Mouse (Mus musculus) CH12.LX (cell line): ENCODE results near the gene Fam228a. TPM values are rescaled to one million over a fixed set of nuclear protein-coding genes. Genes with fewer than 3 reads are reported as not detected.
A peak's percentile ranks its signal among the peaks of the same experiment; 100 is the strongest.

Experiments
- DNase-seq: peaks from one replicate; pipeline ENCODE4 v3.0.0-alpha.2; 2013; ENCODE audit errors: extremely low read depth
- H3K27ac ChIP-seq: 2 replicates; pipeline ENCODE4 v1.5.1; 2012; ENCODE audit warnings: low read depth, mild to moderate bottlenecking, control low read depth, moderate library complexity; ENCODE audit not compliant: insufficient read depth
- H3K27me3 ChIP-seq: replicated peaks from 2 replicates; pipeline ENCODE3; 2012; ENCODE audit warnings: inconsistent platforms
- H3K36me3 ChIP-seq, 2 experiments: replicated peaks in 1 of 2; 2 replicates each; pipeline versions ENCODE3 to v1.6.1; 2012; ENCODE audit warnings: inconsistent platforms in 1 of 2, low read length in 1 of 2, mild to moderate bottlenecking in 1 of 2, mixed read lengths in 1 of 2, moderate library complexity in 1 of 2; ENCODE audit not compliant: control insufficient read depth in 1 of 2, insufficient read depth in 1 of 2
- H3K4me1 ChIP-seq, 2 experiments: 2 replicates each; pipeline ENCODE4 v1.6.1; 2012; ENCODE audit warnings: inconsistent platforms in 1 of 2, moderate library complexity in 1 of 2; ENCODE audit not compliant: insufficient read depth in 2 of 2, control insufficient read depth in 1 of 2
- H3K4me2 ChIP-seq: 2 replicates; pipeline ENCODE4 v1.6.1; 2012; ENCODE audit warnings: low read depth, mild to moderate bottlenecking, control low read depth; ENCODE audit not compliant: poor library complexity, insufficient read depth, severe bottlenecking
- H3K4me3 ChIP-seq, 3 experiments: fragments of 150-350 bp in 1 of 3; sonication (generic) in 1 of 3; replicated peaks in 1 of 3; 2 replicates each; pipeline versions ENCODE3 to v1.5.1; 2011 to 2012; ENCODE audit warnings: low read depth in 2 of 3, low read length in 2 of 3, mild to moderate bottlenecking in 2 of 3, moderate library complexity in 2 of 3, control low read depth in 1 of 3, improper control_type of control experiment in 1 of 3, inconsistent platforms in 1 of 3, mixed read lengths in 1 of 3; ENCODE audit not compliant: poor library complexity in 1 of 3
- H3K79me2 ChIP-seq: replicated peaks from 2 replicates; pipeline ENCODE4 v1.6.1; 2012; ENCODE audit warnings: mild to moderate bottlenecking, moderate library complexity; ENCODE audit not compliant: control insufficient read depth, poor library complexity, insufficient read depth, severe bottlenecking; ENCODE audit errors: extremely low read depth
- H3K9ac ChIP-seq: 2 replicates; pipeline ENCODE4 v1.6.1; 2012; ENCODE audit warnings: low read depth, mild to moderate bottlenecking, control low read depth, moderate library complexity; ENCODE audit not compliant: insufficient read depth
- H3K9me3 ChIP-seq: replicated peaks from 2 replicates; pipeline ENCODE3; 2012; ENCODE audit warnings: low read length, inconsistent platforms, mixed read lengths
- BHLHE40 ChIP-seq: IDR thresholded peaks from 2 replicates; pipeline ENCODE4 v1.6.1; 2011; ENCODE audit warnings: mild to moderate bottlenecking, low read depth, low read length, improper control_type of control experiment
- CHD1 ChIP-seq: IDR thresholded peaks from 2 replicates; pipeline ENCODE4 v1.6.1; 2012; ENCODE audit warnings: low read depth, low read length, improper control_type of control experiment, inconsistent platforms
- CHD2 ChIP-seq: IDR thresholded peaks from 2 replicates; pipeline ENCODE4 v1.6.1; 2011; ENCODE audit warnings: low read length, improper control_type of control experiment
- CTCF ChIP-seq, 2 experiments: IDR thresholded peaks in 1 of 2; conservative IDR thresholded peaks in 1 of 2; 2 replicates each; pipeline ENCODE4 v1.5.1; 2011 to 2012; ENCODE audit warnings: low read depth in 2 of 2, low read length in 2 of 2, improper control_type of control experiment in 1 of 2, inconsistent platforms in 1 of 2, mild to moderate bottlenecking in 1 of 2, moderate library complexity in 1 of 2
- E2F4 ChIP-seq: IDR thresholded peaks from 2 replicates; pipeline ENCODE4 v1.6.1; 2011; ENCODE audit warnings: low read depth, low read length, improper control_type of control experiment; ENCODE audit not compliant: insufficient replicate concordance
- ELF1 ChIP-seq: IDR thresholded peaks from 2 replicates; pipeline ENCODE4 v1.6.1; 2014; ENCODE audit warnings: low read depth, mild to moderate bottlenecking, inconsistent platforms, low read length, improper control_type of control experiment
- EP300 ChIP-seq: IDR thresholded peaks from 2 replicates; pipeline ENCODE4 v1.6.1; 2011; ENCODE audit warnings: low read length, improper control_type of control experiment
- ETS1 ChIP-seq: conservative IDR thresholded peaks from 2 replicates; pipeline ENCODE4 v1.6.1; 2012; ENCODE audit warnings: low read depth, mild to moderate bottlenecking, inconsistent platforms, low read length, improper control_type of control experiment, moderate library complexity
- GABPA ChIP-seq: IDR thresholded peaks from 2 replicates; pipeline ENCODE4 v1.6.1; 2012; ENCODE audit warnings: low read depth, low read length, improper control_type of control experiment, inconsistent platforms; ENCODE audit not compliant: insufficient replicate concordance
- HCFC1 ChIP-seq: IDR thresholded peaks from 2 replicates; pipeline ENCODE4 v1.6.1; 2012; ENCODE audit warnings: low read depth, mild to moderate bottlenecking, inconsistent platforms, low read length, improper control_type of control experiment
- IRF4 ChIP-seq: IDR thresholded peaks from 2 replicates; pipeline ENCODE4 v1.6.1; 2014; ENCODE audit warnings: low read depth, mild to moderate bottlenecking, inconsistent platforms, low read length, improper control_type of control experiment
- JUN ChIP-seq: IDR thresholded peaks from 2 replicates; pipeline ENCODE4 v1.6.1; 2011; ENCODE audit warnings: low read depth, mild to moderate bottlenecking, low read length, improper control_type of control experiment, moderate library complexity; ENCODE audit not compliant: insufficient read depth
- JUND ChIP-seq: conservative IDR thresholded peaks from 2 replicates; pipeline ENCODE4 v1.6.1; 2011; ENCODE audit warnings: low read depth, low read length, improper control_type of control experiment
- KAT2A ChIP-seq: IDR thresholded peaks from 2 replicates; pipeline ENCODE4 v1.6.1; 2012; ENCODE audit warnings: low read length, improper control_type of control experiment, inconsistent platforms; ENCODE audit not compliant: insufficient replicate concordance
- MAFK ChIP-seq: IDR thresholded peaks from 2 replicates; pipeline ENCODE4 v1.6.1; 2011; ENCODE audit warnings: low read length, improper control_type of control experiment; ENCODE audit not compliant: insufficient replicate concordance
- MAX ChIP-seq: IDR thresholded peaks from 2 replicates; pipeline ENCODE4 v1.6.1; 2011; ENCODE audit warnings: low read length, improper control_type of control experiment
- MAZ ChIP-seq: IDR thresholded peaks from 2 replicates; pipeline ENCODE4 v1.6.1; 2012; ENCODE audit warnings: low read depth, mild to moderate bottlenecking, inconsistent platforms, low read length, improper control_type of control experiment, moderate library complexity
- MEF2A ChIP-seq: IDR thresholded peaks from 2 replicates; pipeline ENCODE4 v1.6.1; 2014; ENCODE audit warnings: low read depth, mild to moderate bottlenecking, inconsistent platforms, low read length, improper control_type of control experiment, borderline replicate concordance
- MXI1 ChIP-seq: IDR thresholded peaks from 2 replicates; pipeline ENCODE4 v1.6.1; 2011; ENCODE audit warnings: mild to moderate bottlenecking, low read depth, low read length, improper control_type of control experiment
- MYC ChIP-seq: IDR thresholded peaks from 2 replicates; pipeline ENCODE4 v1.6.1; 2011; ENCODE audit warnings: low read depth, mild to moderate bottlenecking, improper control_type of control experiment, low read length
- NELFE ChIP-seq: IDR thresholded peaks from 2 replicates; pipeline ENCODE4 v1.6.1; 2011; ENCODE audit warnings: low read depth, low read length, improper control_type of control experiment
- NRF1 ChIP-seq: IDR thresholded peaks from 2 replicates; pipeline ENCODE4 v1.6.1; 2014; ENCODE audit warnings: low read depth, mild to moderate bottlenecking, inconsistent platforms, low read length, improper control_type of control experiment, moderate library complexity
- POLR2A ChIP-seq: IDR thresholded peaks from 2 replicates; pipeline ENCODE4 v1.6.1; 2011; ENCODE audit warnings: low read depth, mild to moderate bottlenecking, improper control_type of control experiment, low read length
- POLR2AphosphoS2 ChIP-seq: IDR thresholded peaks from 2 replicates; pipeline ENCODE4 v1.6.1; 2011; ENCODE audit warnings: low read depth, low read length, improper control_type of control experiment
- RAD21 ChIP-seq: IDR thresholded peaks from 2 replicates; pipeline ENCODE4 v1.6.1; 2011; ENCODE audit warnings: low read depth, mild to moderate bottlenecking, low read length, improper control_type of control experiment, moderate library complexity
- RCOR1 ChIP-seq: conservative IDR thresholded peaks from 2 replicates; pipeline ENCODE4 v1.6.1; 2012; ENCODE audit warnings: low read depth, mild to moderate bottlenecking, inconsistent platforms, low read length, improper control_type of control experiment
- SIN3A ChIP-seq: IDR thresholded peaks from 2 replicates; pipeline ENCODE4 v1.6.1; 2012; ENCODE audit warnings: low read length, improper control_type of control experiment, inconsistent platforms
- SMC3 ChIP-seq: IDR thresholded peaks from 2 replicates; pipeline ENCODE4 v1.6.1; 2011; ENCODE audit warnings: low read depth, low read length, improper control_type of control experiment
- TBP ChIP-seq: conservative IDR thresholded peaks from 2 replicates; pipeline ENCODE4 v1.6.1; 2011; ENCODE audit warnings: low read depth, low read length, improper control_type of control experiment
- TCF12 ChIP-seq: IDR thresholded peaks from 2 replicates; pipeline ENCODE4 v1.6.1; 2014; ENCODE audit warnings: low read depth, mild to moderate bottlenecking, inconsistent platforms, low read length, improper control_type of control experiment
- UBTF ChIP-seq: IDR thresholded peaks from 2 replicates; pipeline ENCODE4 v1.6.1; 2012; ENCODE audit warnings: low read depth, mild to moderate bottlenecking, inconsistent platforms, low read length, improper control_type of control experiment, moderate library complexity
- USF1 ChIP-seq: IDR thresholded peaks from 2 replicates; pipeline ENCODE4 v1.6.1; 2014; ENCODE audit warnings: low read depth, mild to moderate bottlenecking, inconsistent platforms, low read length, improper control_type of control experiment
- USF2 ChIP-seq: conservative IDR thresholded peaks from 2 replicates; pipeline ENCODE4 v1.6.1; 2011; ENCODE audit warnings: low read depth, low read length, improper control_type of control experiment
- ZC3H11A ChIP-seq: IDR thresholded peaks from 2 replicates; pipeline ENCODE4 v1.6.1; 2012; ENCODE audit warnings: low read depth, mild to moderate bottlenecking, inconsistent platforms, low read length, improper control_type of control experiment
- ZKSCAN1 ChIP-seq: IDR thresholded peaks from 2 replicates; pipeline ENCODE4 v1.6.1; 2012; ENCODE audit warnings: low read depth, inconsistent platforms, low read length, improper control_type of control experiment, borderline replicate concordance
- ZMIZ1 ChIP-seq: IDR thresholded peaks from 2 replicates; pipeline ENCODE4 v1.6.1; 2012; ENCODE audit warnings: low read depth, mild to moderate bottlenecking, inconsistent platforms, low read length, improper control_type of control experiment
- ZNF384 ChIP-seq: IDR thresholded peaks from 2 replicates; pipeline ENCODE4 v1.6.1; 2012; ENCODE audit warnings: low read depth, low read length, improper control_type of control experiment, inconsistent platforms
- dilution Hi-C: fragments of 300-500 bp; cut with MboI; formaldehyde crosslinking; loops from 2 replicates; pipeline ENCODE4 v1.14.3; 2020; ENCODE audit warnings: low sequenced_read_pairs; ENCODE audit not compliant: extremely low pct_unique_long_range_greater_than_20kb, extremely low pct_ligation_motif_present
- in situ Hi-C: fragments of 300-500 bp; cut with MboI; formaldehyde crosslinking; loops from 3 replicates; pipeline ENCODE4 v1.14.3; 2019; ENCODE audit warnings: low sequenced_read_pairs, low pct_ligation_motif_present, low pct_unique_long_range_greater_than_20kb, mixed read lengths
- polyA plus RNA-seq: library from polyadenylated mRNA; unstranded; fragments of >175 nt; gene quantifications from 2 replicates; pipeline ENCODE4 v1.2.1, GENCODE M21; 2012; ENCODE audit warnings: low read depth; ENCODE audit not compliant: insufficient read length
- total RNA-seq, 2 experiments: library from RNA; depleted of rRNA; stranded (reverse); fragments of 300-350 nt in 1 of 2; fragments of >200 nt in 1 of 2; gene quantifications; 2 replicates each; pipeline ENCODE4 v1.2.3; 2012 to 2014

The Fam228a gene
- total and polyA plus RNA-seq, 3 experiments, result not detected

GRCm38 (mm10) chr12:4719762-4720754 lies 18.2 kb downstream of the Fam228a start:
- Histone ChIP-seq H3K9me3 (no peaks in the 10 kb centered on the region), H3K36me3 (peaks cover 0 to 14% of the 10 kb centered on the region in 2 experiments), H3K4me2 (peak overlapping the region; percentile 69), H3K79me2 (no peaks in the 10 kb centered on the region), H3K27ac (no peak overlapping the region), H3K27me3 (no peaks in the 10 kb centered on the region), H3K4me3 (peak overlapping the region; percentile 51 to 65 (median 59)), H3K4me1 (peaks cover 3 to 32% of the 10 kb centered on the region in 2 experiments), H3K9ac (peak overlapping the region; percentile 67)
- peak; percentile 91 for DNase-seq
- dilution Hi-C loops (no loop called here), in situ Hi-C loops (no loop called here)
- TF ChIP-seq ZC3H11A (no peak), USF2 (no peak), MEF2A (peak; percentile 32; the same call in 1 of the 2 replicates), CHD2 (peak; percentile 54; the same call in 1 of the 2 replicates), CTCF (conservative IDR thresholded peaks at IDR 0.05 in 1 of 2, IDR thresholded peaks at IDR 0.05 in 1 of 2; ENCODE audit: low read depth in 2 of 2, low read length in 2 of 2) (peak in 1 of 2 experiments; percentile 75; a peak in 3 of 4 replicates), MAZ (peak; percentile 59; the same call in 1 of the 2 replicates), RCOR1 (no peak), POLR2A (peak; percentile 96), ELF1 (peak; percentile 29; the same call in 1 of the 2 replicates), TCF12 (peak; percentile 71), HCFC1 (peak; percentile 46), TBP (peak; percentile 94), USF1 (no peak), NELFE (peak; percentile 97), UBTF (no peak), MAFK (no peak), SMC3 (no peak; the same call in 1 of the 2 replicates), KAT2A (no peak), ZKSCAN1 (no peak), NRF1 (peak; percentile 32; the same call in 1 of the 2 replicates), EP300 (no peak), JUND (no peak), SIN3A (peak; percentile 78), E2F4 (peak; percentile 88; the same call in 1 of the 2 replicates), MYC (0 out of 2 replicates have a peak, but pooled peaks have one; percentile 16), MXI1 (peak; percentile 54; the same call in 1 of the 2 replicates), JUN (no peak), GABPA (no peak), ZMIZ1 (peak; percentile 88), CHD1 (no peak), ETS1 (no peak), RAD21 (peak; percentile 46), POLR2AphosphoS2 (peak; percentile 85; the same call in 1 of the 2 replicates), IRF4 (peak; percentile 33; the same call in 1 of the 2 replicates), MAX (peak; percentile 66), BHLHE40 (no peak), ZNF384 (no peak)
